Mouse (Mus musculus) testis, adult 2 months (tissue): Measurements from ENCODE around the gene Gucy2g. TPM values are rescaled to one million over a fixed set of nuclear protein-coding genes. Genes with fewer than 3 reads are reported as not detected.

Experiments
- H3K27ac ChIP-seq: fragments of 200-500 bp; 2 replicates; pipeline ENCODE4 v1.5.1; 2012; ENCODE audit warnings: low read depth, low read length; ENCODE audit not compliant: control insufficient read depth, insufficient read depth
- H3K27me3 ChIP-seq: fragments of 200-500 bp; 2 replicates; pipeline ENCODE4 v1.6.1; 2012; ENCODE audit warnings: mild to moderate bottlenecking, low read length, moderate library complexity; ENCODE audit not compliant: control insufficient read depth, insufficient read depth
- H3K36me3 ChIP-seq: fragments of 200-500 bp; 2 replicates; pipeline ENCODE4 v1.6.1; 2012; ENCODE audit warnings: mild to moderate bottlenecking, low read length; ENCODE audit not compliant: control insufficient read depth, insufficient read depth
- H3K4me1 ChIP-seq: fragments of 200-500 bp; 2 replicates; pipeline ENCODE4 v1.6.1; 2012; ENCODE audit warnings: low read length; ENCODE audit not compliant: control insufficient read depth, insufficient read depth
- H3K4me3 ChIP-seq: fragments of 200-500 bp; 2 replicates; pipeline ENCODE4 v1.5.1; 2012; ENCODE audit warnings: low read depth, mild to moderate bottlenecking, low read length, moderate library complexity, mixed read lengths; ENCODE audit not compliant: control insufficient read depth
- CTCF ChIP-seq: fragments of 200-500 bp; IDR thresholded peaks from 2 replicates; pipeline ENCODE4 v1.5.1; 2012; ENCODE audit warnings: low read depth, mild to moderate bottlenecking, inconsistent platforms, low read length, moderate library complexity; ENCODE audit not compliant: control insufficient read depth, insufficient read depth, insufficient replicate concordance
- POLR2A ChIP-seq: fragments of 200-500 bp; IDR thresholded peaks from 2 replicates; pipeline ENCODE4 v1.6.1; 2012; ENCODE audit warnings: low read depth, mild to moderate bottlenecking, inconsistent platforms, low read length, moderate library complexity; ENCODE audit not compliant: control insufficient read depth
- polyA plus RNA-seq: library from polyadenylated mRNA; depleted of rRNA; stranded (reverse); fragments of >200 nt; gene quantifications from 2 replicates; pipeline ENCODE4 v1.2.3, GENCODE M21; 2012; rRNA removed

The Gucy2g gene
- polyA plus RNA-seq, 1 experiment = 1.9 TPM

DNA sequence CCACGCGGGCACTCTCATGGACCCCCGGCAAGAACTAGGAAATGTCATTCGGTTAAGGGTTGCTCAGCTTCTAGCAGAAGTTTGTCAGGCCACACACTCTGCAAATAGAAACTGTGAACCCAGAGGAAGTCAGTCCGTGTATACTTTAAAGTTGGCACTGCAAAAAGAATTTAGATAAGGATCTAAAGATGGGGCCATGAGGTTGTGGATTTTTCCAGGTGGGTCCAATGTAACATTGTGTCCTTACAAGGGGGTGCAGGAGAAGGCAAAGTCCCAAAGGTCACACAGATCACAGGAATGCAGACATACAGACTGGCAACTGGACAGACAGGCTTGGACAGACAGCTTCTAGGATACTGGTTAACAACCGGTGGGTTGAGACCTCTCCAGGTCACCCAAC, 92.9 kb downstream of the Gucy2g start:
- no peak overlapping the region for H3K27ac ChIP-seq
- H3K36me3 ChIP-seq = no peaks in the 10 kb centered on the region
- no peaks in the 10 kb centered on the region for H3K4me1 ChIP-seq
- TF ChIP-seq CTCF (no peak), POLR2A (no peak)
- H3K27me3 ChIP-seq = no peaks in the 10 kb centered on the region
- no peak overlapping the region for H3K4me3 ChIP-seq

Other genes starting within 250 kb of the Gucy2g start
- 8.0 and 9.3 TPM in 2 replicates for gene Gpam, start 114.0 kb downstream of the Gucy2g start, polyA plus RNA-seq
- gene Tectb, start 60.5 kb downstream of the Gucy2g start, polyA plus RNA-seq = 0.14 and 0.30 TPM in 2 replicates
- 6.9 and 7.1 TPM in 2 replicates for gene Acsl5, start 10.7 kb upstream of the Gucy2g start, polyA plus RNA-seq
- gene Zdhhc6, start 74.8 kb upstream of the Gucy2g start, polyA plus RNA-seq = 10.7 and 13.2 TPM in 2 replicates
- gene Vti1a, start 75.1 kb upstream of the Gucy2g start, polyA plus RNA-seq = 4.7 and 4.9 TPM in 2 replicates